Mouse (Mus musculus): Measurements from ENCODE around the gene Atp6v1e2. TPM values are rescaled to one million over a fixed set of nuclear protein-coding genes. Genes with fewer than 3 reads are reported as not detected.

The Atp6v1e2 gene
- total RNA-seq, 4 experiments from 2014 or later = not detected

Other genes starting within 250 kb of the Atp6v1e2 start
- 100 to 1,000 TPM in 1 of 4 experiments, 10 to 100 TPM in 3; 92.7 to 101 (median 97.1) TPM for gene Epas1, start 194.2 kb downstream of the Atp6v1e2 start, total RNA-seq (2022)
- not detected for gene Tmem247, start 30.5 kb downstream of the Atp6v1e2 start, total RNA-seq (2022)
- gene Rhoq, start 15.2 kb upstream of the Atp6v1e2 start, total RNA-seq (2022) = 10 to 100 TPM; 31.8 to 39.5 (median 36.6) TPM
- gene Pigf, start 77.5 kb upstream of the Atp6v1e2 start, total RNA-seq (2022) = 10 to 100 TPM; 18.0 to 21.0 (median 20.5) TPM
- gene Cript, start 77.7 kb upstream of the Atp6v1e2 start, total RNA-seq (2022) = 10 to 100 TPM; 54.1 to 75.8 (median 67.2) TPM
- gene Socs5, start 159.8 kb upstream of the Atp6v1e2 start, total RNA-seq (2022) = 100 to 1,000 TPM; 106 to 127 (median 111) TPM